Mouse (Mus musculus) ovary, postnatal 14 days (tissue): ENCODE results near the gene Mat2b.
A peak's percentile ranks its signal among the peaks of the same experiment; 100 is the strongest.
"Not testable (repeated sequence)": the region's sequence is repeated elsewhere in the genome, so short reads cannot be mapped to it uniquely, and the experiment has no call there.

ENCODE experiments used
- DNase-seq: peaks from one replicate; pipeline ENCODE4 v3.0.0; 2022; ENCODE audit warnings: low spot score

The Mat2b gene

GRCm38 (mm10) chr11:40695103-40695502, at the start of gene Mat2b:
TSS of gene Mat2b (minus strand) at chr11:40695203.
- no peak for DNase-seq

- no peak for DNase-seq
Observed at GRCm38 (mm10) chr11:40744348-40744747, 49.3 kb upstream of the Mat2b start.

- no peak for DNase-seq
Observed at GRCm38 (mm10) chr11:40741605-40742262, 46.7 kb upstream of the Mat2b start.

DNA sequence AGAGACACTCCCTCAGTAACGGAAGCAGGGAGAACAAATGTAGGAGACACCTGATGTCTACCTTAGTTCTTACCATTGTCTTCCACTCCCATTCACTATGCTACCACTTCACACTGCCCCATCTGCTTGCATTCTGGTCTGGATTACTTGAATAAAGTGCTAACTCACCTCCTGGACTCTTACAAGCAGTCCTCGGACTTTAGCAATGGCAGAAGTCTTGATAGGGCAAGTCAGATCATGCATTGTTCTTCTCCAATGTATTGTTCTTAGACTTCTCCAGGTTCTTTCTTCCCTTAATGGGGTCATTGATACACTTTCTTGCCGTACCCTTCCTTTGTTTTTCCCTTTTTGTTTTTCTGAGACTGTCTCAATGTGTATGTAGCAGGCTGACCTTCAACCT, 42.4 kb upstream of the Mat2b start:
- DNase-seq = no peak

- no peak for DNase-seq
Observed at GRCm38 (mm10) chr11:40734251-40734752, 39.3 kb upstream of the Mat2b start.

DNA sequence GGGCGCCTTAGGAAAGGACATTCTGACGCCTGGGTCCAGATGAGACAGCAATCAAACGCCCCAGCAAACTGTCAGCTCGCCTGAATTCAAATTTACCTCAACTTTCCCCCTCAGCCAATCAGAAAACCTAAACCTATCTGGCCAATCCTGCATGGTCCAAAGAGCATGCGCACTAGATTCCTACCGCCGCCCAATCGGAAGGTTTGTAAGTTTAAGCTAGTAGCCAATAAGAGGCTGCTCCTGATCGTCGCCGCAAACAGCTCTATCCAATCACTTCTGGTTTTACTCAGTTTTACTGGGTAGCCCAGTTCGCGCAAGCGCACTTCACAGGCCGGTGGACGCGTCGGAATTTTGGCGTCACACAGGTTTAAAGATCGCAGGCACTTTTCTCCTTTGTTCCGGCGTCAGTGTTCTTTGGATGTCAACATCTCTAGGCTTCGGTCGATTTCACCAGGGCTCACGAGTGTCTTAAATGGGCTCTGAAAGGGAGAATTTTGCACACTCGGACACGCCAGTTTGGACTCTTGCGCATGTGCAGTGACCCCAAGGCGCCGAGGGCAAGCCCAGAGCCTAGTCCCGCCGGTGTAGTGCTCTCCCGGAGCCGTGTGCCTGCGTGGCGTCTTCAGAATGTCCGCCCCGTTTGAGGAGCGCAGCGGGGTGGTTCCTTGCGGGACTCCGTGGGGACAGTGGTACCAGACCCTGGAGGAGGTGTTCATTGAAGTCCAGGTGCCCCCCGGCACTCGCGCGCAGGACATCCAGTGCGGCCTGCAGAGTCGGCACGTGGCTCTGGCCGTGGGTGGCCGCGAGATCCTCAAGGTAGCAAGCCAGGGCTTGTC, 38.6 kb upstream of the Mat2b start, which contains the start of the genes Hmmr and Nudcd2:
Gene Hmmr, minus strand, starts transcription at position 84 of the 836 bp plus-strand sequence.
Gene Nudcd2, plus strand, starts transcription at position 329 of the 836 bp plus-strand sequence.
- peak; percentile 78 for DNase-seq

GRCm38 (mm10) chr11:40732997-40733338, 38.0 kb upstream of the Mat2b start:
- DNase-seq = no peak

GRCm38 (mm10) chr11:40718324-40718723, 23.3 kb upstream of the Mat2b start:
- no peak for DNase-seq

DNA sequence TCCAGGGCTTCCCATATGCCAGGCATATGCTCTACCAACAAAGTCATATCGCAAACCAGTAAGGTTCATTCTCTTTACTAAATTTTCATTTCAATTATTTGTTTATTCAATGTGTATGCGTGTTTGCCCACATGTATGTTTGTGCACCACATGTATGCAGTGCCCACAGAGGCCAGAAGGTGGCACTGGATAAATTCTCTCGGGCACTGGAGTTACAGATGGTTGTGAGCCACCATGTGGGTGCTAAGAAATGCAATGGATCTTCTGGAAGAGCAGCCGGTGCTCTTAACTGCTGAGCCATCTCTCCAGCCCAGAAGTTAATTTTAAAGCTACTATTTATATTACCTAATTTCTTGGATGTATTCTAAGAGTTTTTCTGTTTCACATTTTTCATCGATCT, 20.5 kb upstream of the Mat2b start:
- DNase-seq = no peak

GRCm38 (mm10) chr11:40713858-40714257, 18.9 kb upstream of the Mat2b start:
- DNase-seq = peak; percentile 6

- not testable (repeated sequence) for DNase-seq
Observed at GRCm38 (mm10) chr11:40709899-40710298, 14.9 kb upstream of the Mat2b start.

- peak; percentile 46 for DNase-seq
Observed at GRCm38 (mm10) chr11:40694311-40695087, 504 bp downstream of the Mat2b start.

DNA sequence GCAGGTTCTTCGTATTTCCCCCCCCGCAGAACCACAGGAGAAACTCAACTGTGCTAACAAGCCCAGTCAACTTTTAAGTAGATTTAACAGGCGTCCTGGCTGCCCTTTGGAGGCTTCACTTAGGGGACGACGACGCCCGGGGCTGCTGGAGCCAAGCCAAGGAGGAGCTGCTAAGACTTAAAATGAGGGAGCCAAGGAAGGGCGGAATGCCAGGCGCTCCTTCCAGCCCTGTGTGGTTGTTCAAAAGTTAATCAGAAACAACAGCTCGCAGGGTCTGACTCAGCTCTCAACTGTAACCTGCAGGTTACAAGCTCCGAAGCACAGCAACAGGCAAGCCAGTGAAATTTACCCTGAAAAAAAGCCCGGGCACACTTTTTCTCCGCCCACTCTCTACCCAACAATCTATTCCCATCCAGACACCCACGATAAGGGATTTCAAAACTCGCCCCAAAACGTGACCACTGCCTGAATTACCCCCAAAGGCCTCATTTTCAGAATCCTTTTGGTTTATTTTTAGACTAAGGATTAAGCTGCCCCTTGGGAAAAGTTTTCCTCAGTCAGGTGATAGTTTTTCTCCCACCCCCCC, 1.5 kb downstream of the Mat2b start:
- peak; percentile 58 for DNase-seq

DNA sequence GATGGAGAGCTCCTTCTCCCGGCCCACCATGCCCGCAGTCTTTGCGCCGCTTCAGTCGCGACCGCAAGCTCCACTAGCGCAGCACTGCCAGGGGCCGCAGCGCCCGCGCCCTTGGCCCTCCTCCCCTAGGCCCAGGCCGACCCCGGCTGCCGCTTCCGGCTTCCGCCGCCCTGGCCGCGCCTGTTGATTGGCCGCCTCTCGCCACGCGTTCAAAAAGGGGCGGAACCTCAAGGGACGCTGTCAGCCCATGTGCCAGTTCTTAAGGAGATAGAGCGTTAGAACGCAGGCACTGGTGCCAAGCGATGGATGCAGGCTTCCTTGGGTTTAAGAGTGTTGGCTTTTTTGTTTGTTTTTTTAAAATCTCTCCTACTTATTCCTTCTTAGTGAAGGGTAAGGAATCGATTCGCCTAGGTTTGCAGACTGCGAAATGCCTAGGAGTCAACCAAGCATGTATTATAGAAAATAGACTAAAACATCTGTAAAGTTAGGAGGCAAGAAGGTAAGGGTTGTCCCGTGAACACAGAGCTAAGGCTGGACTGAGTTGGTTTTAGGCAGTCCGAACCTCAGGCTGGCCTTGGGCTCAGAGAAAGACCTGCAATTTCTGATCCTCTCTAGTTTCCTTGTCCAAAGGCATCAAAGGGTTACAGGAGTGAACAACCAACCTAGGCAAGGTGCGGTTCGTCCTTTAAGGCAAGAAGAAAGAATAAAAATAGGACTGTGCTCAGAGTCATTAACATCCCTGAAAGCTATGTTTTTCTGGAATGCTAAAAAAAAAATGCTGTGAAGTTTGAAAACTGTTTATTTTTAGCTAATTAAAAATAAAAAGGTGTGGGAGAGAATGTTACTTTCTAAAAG, 2.3 kb downstream of the Mat2b start:
- DNase-seq = peak; percentile 92

- DNase-seq = no peak
Observed at GRCm38 (mm10) chr11:40692101-40692509, 2.9 kb downstream of the Mat2b start.

GRCm38 (mm10) chr11:40690444-40691127, 4.4 kb downstream of the Mat2b start:
- DNase-seq = no peak

DNA sequence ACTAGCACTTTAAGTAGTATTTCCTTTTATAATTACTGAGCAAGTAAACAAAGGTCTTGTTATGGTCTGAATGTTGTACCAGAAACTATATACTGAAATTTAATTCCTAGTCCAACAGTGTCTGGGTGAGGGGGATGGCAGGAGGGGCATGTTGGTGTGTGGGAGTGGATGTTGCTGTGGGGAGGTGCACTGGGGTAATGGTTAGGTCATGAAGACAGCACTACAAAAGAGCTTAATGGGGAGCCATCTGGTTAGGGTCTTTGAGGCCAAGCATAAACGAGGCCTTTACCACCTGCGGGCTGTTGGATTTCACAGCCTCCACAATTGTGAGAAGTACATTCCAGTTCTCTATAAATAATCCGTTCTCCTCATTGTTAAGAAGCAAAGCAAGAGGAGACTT, 11.7 kb downstream of the Mat2b start:
- no peak for DNase-seq

DNA sequence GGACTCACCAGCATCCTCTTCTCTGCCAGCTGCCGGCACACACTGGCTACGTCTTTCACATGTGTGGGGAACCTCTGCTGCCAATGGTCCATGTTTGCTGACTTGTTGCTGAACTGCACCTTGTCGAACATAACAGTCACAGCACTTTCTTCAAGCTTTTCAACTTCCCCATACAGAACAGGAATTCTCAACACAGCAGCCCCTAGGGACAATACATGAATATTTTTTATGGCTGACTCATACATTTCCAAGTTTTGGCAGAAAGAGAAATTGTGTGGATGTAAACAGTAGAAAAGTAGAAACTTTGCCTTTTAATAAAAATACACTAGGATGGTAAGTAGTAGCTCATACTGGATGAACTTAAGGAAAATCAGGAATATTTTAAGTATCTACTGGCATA, 12.5 kb downstream of the Mat2b start:
- DNase-seq = no peak

DNA sequence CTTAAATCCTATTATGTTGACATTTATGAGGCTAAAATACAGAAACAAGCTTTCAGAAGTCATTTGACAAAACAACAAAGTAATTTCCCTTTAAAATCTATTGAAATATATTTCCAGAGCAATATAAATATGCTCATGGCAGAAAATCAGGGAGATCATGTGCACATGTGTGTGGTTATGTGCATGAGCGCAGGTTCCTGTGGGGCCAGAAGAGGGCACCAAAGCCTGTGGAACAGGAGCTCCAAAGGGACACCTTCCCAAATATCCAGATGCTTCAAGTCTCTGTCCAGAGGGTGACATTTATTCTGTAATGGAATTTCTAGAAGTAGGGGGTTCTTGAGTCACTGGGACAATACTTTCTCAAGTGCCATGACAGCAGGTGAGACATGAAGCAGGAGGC, 17.8 kb downstream of the Mat2b start:
- DNase-seq = no peak

- DNase-seq = no peak
Observed at GRCm38 (mm10) chr11:40675014-40675730, 19.8 kb downstream of the Mat2b start.
